8 mouse cellular contexts compared by ENCODE assay signal in genomic region chr5:35757639-35758001, GRCm38 (mm10). TPM values are rescaled to one million over a fixed set of nuclear protein-coding genes. Genes with fewer than 3 reads are reported as not detected.
DNase-seq lines count a peak whose midpoint lies in the region; ATAC-seq lines count a peak whose summit lies in the region.

Gene Ablim2, plus strand, starts transcription at chr5:35757880.

- ATAC-seq in CD4-positive, CD25-positive, alpha-beta regulatory T cell, adult 4 months: peak; percentile 93
- peak; percentile 99 for ATAC-seq in forebrain, embryonic 14.5 days
- ATAC-seq in liver, embryonic 15.5 days (ENCODE audit: insufficient read depth): peak; percentile 89
- peak; percentile 94 for ATAC-seq in neural tube, embryonic 11.5 days (ENCODE audit: insufficient read depth, low FRiP score, low TSS enrichment)
- peak; percentile 95 for ATAC-seq in stomach, embryonic 16.5 days (ENCODE audit: insufficient read depth, low FRiP score)

- under 1% methylated on average over 35 of the region's 35 CpGs for WGBS in forebrain, embryonic 14.5 days
- under 1% methylated on average over 35 of the region's 35 CpGs for WGBS in liver, embryonic 15.5 days (ENCODE audit: insufficient replicate concordance)
- WGBS in neural tube, embryonic 11.5 days: 0% methylated on average over 35 of the region's 35 CpGs
- WGBS in stomach, embryonic 16.5 days: under 1% methylated on average over 28 of the region's 35 CpGs

- H3K4me3 ChIP-seq in forebrain, embryonic 14.5 days (ENCODE audit: low read depth, low read length): peak within 1 kb of the TSS; percentile 57
- H3K4me3 ChIP-seq in liver, embryonic 15.5 days (replicated peaks): peak within 1 kb of the TSS; percentile 56
- H3K4me3 ChIP-seq in neural tube, embryonic 11.5 days (ENCODE audit: low read depth, low read length): peak within 1 kb of the TSS; percentile 47
- H3K4me3 ChIP-seq in stomach, embryonic 16.5 days (replicated peaks; ENCODE audit: low read length): peak within 1 kb of the TSS; percentile 61

- peak; percentile 29 for DNase-seq in c-Kit-positive CD71-positive TER-119-positive erythroid progenitor cells, embryonic 14.5 days (ENCODE audit: low spot score)
- peak; percentile 97 for DNase-seq in forebrain, embryonic 14.5 days (ENCODE audit: low spot score)
- peak; percentile 90 to 92 for DNase-seq in heart, postnatal 10 days
- peak; percentile 92 to 95 for DNase-seq in kidney, postnatal 4 days
- peak; percentile 96 for DNase-seq in neural tube, embryonic 11.5 days (ENCODE audit: low spot score)

- 0 out of 2 replicates have a peak within 1 kb of the TSS, but pooled peaks have one; percentile 21 for H3K27ac ChIP-seq in forebrain, embryonic 14.5 days (ENCODE audit: low read depth, low read length)
- H3K27ac ChIP-seq in liver, embryonic 15.5 days (replicated peaks): no peak within 1 kb of the TSS
- H3K27ac ChIP-seq in neural tube, embryonic 11.5 days (ENCODE audit: low read depth, low read length): no peak within 1 kb of the TSS
- no peak within 1 kb of the TSS for H3K27ac ChIP-seq in stomach, embryonic 16.5 days (ENCODE audit: low read length)

- H3K9ac ChIP-seq in forebrain, embryonic 14.5 days (ENCODE audit: low read length): peak within 1 kb of the TSS; percentile 62
- peak within 1 kb of the TSS; percentile 30; the same call in 1 of the 2 replicates for H3K9ac ChIP-seq in liver, embryonic 15.5 days
- H3K9ac ChIP-seq in neural tube, embryonic 11.5 days (ENCODE audit: low read length): peak within 1 kb of the TSS; percentile 32; the same call in 1 of the 2 replicates
- peak within 1 kb of the TSS; percentile 64 for H3K9ac ChIP-seq in stomach, embryonic 16.5 days (ENCODE audit: low read length)

- H3K36me3 ChIP-seq in forebrain, embryonic 14.5 days (ENCODE audit: control insufficient read depth, insufficient read depth, low read length): no peaks in the 10 kb centered on the region
- no peaks in the 10 kb centered on the region for H3K36me3 ChIP-seq in liver, embryonic 15.5 days (replicated peaks)
- no peaks in the 10 kb centered on the region for H3K36me3 ChIP-seq in neural tube, embryonic 11.5 days (ENCODE audit: control insufficient read depth, insufficient read depth, low read length)
- H3K36me3 ChIP-seq in stomach, embryonic 16.5 days (ENCODE audit: control insufficient read depth, insufficient read depth, low read length): no peaks in the 10 kb centered on the region

- peaks cover 20% of the 10 kb centered on the region for H3K27me3 ChIP-seq in forebrain, embryonic 14.5 days (replicated peaks; ENCODE audit: control insufficient read depth, insufficient read depth, low read length)
- peaks cover 51% of the 10 kb centered on the region for H3K27me3 ChIP-seq in liver, embryonic 15.5 days
- H3K27me3 ChIP-seq in neural tube, embryonic 11.5 days (ENCODE audit: control insufficient read depth, insufficient read depth, low read length): peaks cover 25% of the 10 kb centered on the region
- peaks cover 18% of the 10 kb centered on the region for H3K27me3 ChIP-seq in stomach, embryonic 16.5 days (ENCODE audit: control insufficient read depth, insufficient read depth, low read length)

- H3K9me3 ChIP-seq in forebrain, embryonic 14.5 days (replicated peaks; ENCODE audit: control insufficient read depth, low read length): no peaks in the 10 kb centered on the region
- H3K9me3 ChIP-seq in liver, embryonic 15.5 days (replicated peaks): no peaks in the 10 kb centered on the region
- H3K9me3 ChIP-seq in neural tube, embryonic 11.5 days (ENCODE audit: control insufficient read depth, low read length): no peaks in the 10 kb centered on the region
- H3K9me3 ChIP-seq in stomach, embryonic 16.5 days (replicated peaks; ENCODE audit: control insufficient read depth, low read length): no peaks in the 10 kb centered on the region

- intact Hi-C loops in heart, postnatal 10 days (cut with DNase I): loop anchor here (10.0 kb wide), 1 partner anchor 217 kb away; no protein-coding TSS in a partner anchor

- peak within 1 kb of the TSS; percentile 98 for H3K4me2 ChIP-seq in forebrain, embryonic 14.5 days (ENCODE audit: low read length)
- H3K4me2 ChIP-seq in liver, embryonic 15.5 days: peak within 1 kb of the TSS; percentile 83
- peak within 1 kb of the TSS; percentile 84 for H3K4me2 ChIP-seq in neural tube, embryonic 11.5 days (ENCODE audit: low read depth)
- peak within 1 kb of the TSS; percentile 98 for H3K4me2 ChIP-seq in stomach, embryonic 16.5 days (ENCODE audit: low read depth, low read length)

- peaks cover 4% of the 10 kb centered on the region; the same call in 1 of the 2 replicates for H3K4me1 ChIP-seq in forebrain, embryonic 14.5 days (ENCODE audit: control insufficient read depth, insufficient read depth, low read length)
- H3K4me1 ChIP-seq in liver, embryonic 15.5 days (replicated peaks): peaks cover 16% of the 10 kb centered on the region
- H3K4me1 ChIP-seq in neural tube, embryonic 11.5 days (ENCODE audit: control insufficient read depth, insufficient read depth, low read length): peaks cover 4% of the 10 kb centered on the region; the same call in 1 of the 2 replicates
- H3K4me1 ChIP-seq in stomach, embryonic 16.5 days (ENCODE audit: control insufficient read depth, insufficient read depth, low read length): peaks cover 9% of the 10 kb centered on the region; the same call in 1 of the 2 replicates

RNA-seq across cellular contexts. Expression of gene Ablim2, which starts in this region (rescaled TPM):
- polyA plus RNA-seq in CD4-positive, CD25-positive, alpha-beta regulatory T cell, adult 4 months (2017; shearing (Covaris generic)): 1 to 10 TPM; 2.8 to 3.4 TPM
- polyA plus RNA-seq in forebrain, embryonic 14.5 days (2014; fragmentation: Nextera tagmentation; extraction: Ambion mirVana): 4.7 and 7.4 TPM in 2 replicates
- total RNA-seq in heart, postnatal 10 days (2021): 10 to 100 TPM in 1 of 2 experiments, 1 to 10 TPM in 1; 9.9 to 12.6 TPM
- polyA plus RNA-seq in liver, embryonic 15.5 days (2015; fragmentation: Nextera tagmentation; extraction: Ambion mirVana): 0.36 and 0.52 TPM in 2 replicates
- polyA plus RNA-seq in neural tube, embryonic 11.5 days (2014; fragmentation: Nextera tagmentation; extraction: Ambion mirVana): 1.1 and 1.7 TPM in 2 replicates
- 3.5 and 4.3 TPM in 2 replicates for polyA plus RNA-seq in stomach, embryonic 16.5 days (2015; fragmentation: Nextera tagmentation; extraction: Ambion mirVana)

Comparison
In these comparisons a context has a peak if more than half of its experiments do, and no peak if none do; other contexts are left out.
1. Peak in ATAC-seq, H3K4me3 ChIP-seq, H3K9ac ChIP-seq and H3K4me2 ChIP-seq in liver, embryonic 15.5 days; RNA of the gene not detected or under 1 TPM.
2. DNase-seq: peak in every context shown above with its lines; median percentile 97 in forebrain, embryonic 14.5 days; 96 in neural tube, embryonic 11.5 days; 94 in kidney, postnatal 4 days; 91 in heart, postnatal 10 days; 29 in c-Kit-positive CD71-positive TER-119-positive erythroid progenitor cells, embryonic 14.5 days.